Mouse (Mus musculus) kidney, embryonic 16.5 days (tissue): ENCODE measurements around the gene Cpsf6. TPM values are rescaled to one million over a fixed set of nuclear protein-coding genes. Genes with fewer than 3 reads are reported as not detected.

Experiments
- ATAC-seq: fragments of 200-750 bp; cut with Nextera tagmentation; 2 replicates; pipeline ENCODE4 v1.8.0; 2017; ENCODE audit warnings: moderate TSS enrichment; ENCODE audit not compliant: low FRiP score, low TSS enrichment
- H3K27ac ChIP-seq: fragments of 300-500 bp; sonication (generic); 2 replicates; pipeline ENCODE4 v1.5.1; 2014; ENCODE audit warnings: low read length
- H3K27me3 ChIP-seq: fragments of 300-500 bp; sonication (generic); 2 replicates; pipeline ENCODE4 v1.6.1; 2014; ENCODE audit warnings: low read length, control low read depth, mixed read lengths; ENCODE audit not compliant: insufficient read depth
- H3K36me3 ChIP-seq: fragments of 300-500 bp; sonication (generic); 2 replicates; pipeline ENCODE4 v1.6.1; 2014; ENCODE audit warnings: low read length, control low read depth, mixed read lengths; ENCODE audit not compliant: insufficient read depth
- H3K4me1 ChIP-seq: fragments of 300-500 bp; sonication (generic); 2 replicates; pipeline ENCODE4 v1.6.1; 2014; ENCODE audit warnings: low read length, control low read depth, mixed read lengths; ENCODE audit not compliant: insufficient read depth
- H3K4me2 ChIP-seq: fragments of 300-500 bp; sonication (generic); replicated peaks from 2 replicates; pipeline ENCODE4 v1.6.1; 2014; ENCODE audit warnings: low read depth, low read length
- H3K4me3 ChIP-seq: fragments of 300-500 bp; sonication (generic); 2 replicates; pipeline ENCODE4 v1.5.1; 2014; ENCODE audit warnings: mild to moderate bottlenecking, low read length
- H3K9ac ChIP-seq: fragments of 300-500 bp; sonication (generic); replicated peaks from 2 replicates; pipeline ENCODE4 v1.6.1; 2014; ENCODE audit warnings: low read length
- H3K9me3 ChIP-seq: fragments of 300-500 bp; sonication (generic); 2 replicates; pipeline ENCODE4 v1.6.1; 2016; ENCODE audit warnings: low read length, control low read depth
- WGBS: fragments of 180-500 bp; shearing (Covaris S2); extraction: QIAGEN DNeasy Blood & Tissue Kit; methylation state at CpG from one replicate; pipeline ENCODE4 v1.1.7; 2014; 5-methylcytosine and 5-hydroxymethylcytosine counted together
- polyA plus RNA-seq: library from polyadenylated mRNA; unstranded; fragments of >200 nt; fragmentation: Nextera tagmentation; extraction: Ambion mirVana; gene quantifications from 2 replicates; pipeline ENCODE4 v1.2.1, GENCODE M21; 2015

The Cpsf6 gene
- polyA plus RNA-seq, 1 experiment from 2014 or later = 151 TPM

- no peak overlapping the region for H3K4me3 ChIP-seq
- no peaks in the 10 kb centered on the region for H3K27me3 ChIP-seq
- no peaks in the 10 kb centered on the region for H3K9me3 ChIP-seq
- WGBS = 66% methylated on average over 2 of the region's 2 CpGs
- H3K4me2 ChIP-seq = no peak overlapping the region
- ATAC-seq = no peak
- H3K9ac ChIP-seq = no peak overlapping the region
- 0 out of 2 replicates have a peak, but pooled peaks cover 2% of the 10 kb centered on the region for H3K36me3 ChIP-seq
- no peak overlapping the region for H3K27ac ChIP-seq
- H3K4me1 ChIP-seq = no peaks in the 10 kb centered on the region
Measured at GRCm38 (mm10) chr10:117342406-117342805, 37.4 kb downstream of the Cpsf6 start.

- no peak for ATAC-seq
- Histone ChIP-seq H3K9me3 (no peaks in the 10 kb centered on the region), H3K36me3 (no peaks in the 10 kb centered on the region), H3K27me3 (no peaks in the 10 kb centered on the region), H3K9ac (no peak overlapping the region), H3K4me3 (no peak overlapping the region), H3K4me1 (no peaks in the 10 kb centered on the region), H3K27ac (no peak overlapping the region), H3K4me2 (no peak overlapping the region)
- WGBS = 87% methylated on average over 4 of the region's 4 CpGs
Measured at GRCm38 (mm10) chr10:117341029-117341428, 38.8 kb downstream of the Cpsf6 start.

- Histone ChIP-seq H3K36me3 (no peaks in the 10 kb centered on the region), H3K27me3 (no peaks in the 10 kb centered on the region), H3K9ac (no peak overlapping the region), H3K27ac (no peak overlapping the region), H3K4me1 (no peaks in the 10 kb centered on the region), H3K4me2 (no peak overlapping the region), H3K9me3 (no peaks in the 10 kb centered on the region), H3K4me3 (no peak overlapping the region)
- no peak for ATAC-seq
- WGBS = 77% methylated on average over 7 of the region's 7 CpGs
Measured at GRCm38 (mm10) chr10:117339241-117339640, 40.6 kb downstream of the Cpsf6 start.

- H3K9ac ChIP-seq = no peak overlapping the region
- no peak for ATAC-seq
- H3K4me2 ChIP-seq = no peak overlapping the region
- no peak overlapping the region for H3K27ac ChIP-seq
- no peaks in the 10 kb centered on the region for H3K4me1 ChIP-seq
- H3K36me3 ChIP-seq = no peaks in the 10 kb centered on the region
- no peaks in the 10 kb centered on the region for H3K27me3 ChIP-seq
- no peak overlapping the region for H3K4me3 ChIP-seq
- H3K9me3 ChIP-seq = no peaks in the 10 kb centered on the region
Measured at GRCm38 (mm10) chr10:117337946-117338345, 41.9 kb downstream of the Cpsf6 start.

- Histone ChIP-seq H3K27ac (no peak overlapping the region), H3K36me3 (no peaks in the 10 kb centered on the region), H3K27me3 (no peaks in the 10 kb centered on the region), H3K9ac (no peak overlapping the region), H3K4me2 (no peak overlapping the region), H3K9me3 (no peaks in the 10 kb centered on the region), H3K4me3 (no peak overlapping the region), H3K4me1 (no peaks in the 10 kb centered on the region)
- WGBS = 25% methylated on average over 4 of the region's 4 CpGs
- ATAC-seq = peak; percentile 73; the same call in 1 of the 2 replicates
Measured at GRCm38 (mm10) chr10:117335649-117336048, 44.2 kb downstream of the Cpsf6 start.

GRCm38 (mm10) chr10:117330521-117330920 lies 49.3 kb downstream of the Cpsf6 start:
- WGBS = 76% methylated on average over 5 of the region's 5 CpGs

GRCm38 (mm10) chr10:117323782-117324181 lies 56.0 kb downstream of the Cpsf6 start:
- no peaks in the 10 kb centered on the region for H3K27me3 ChIP-seq
- no peak overlapping the region for H3K4me3 ChIP-seq
- no peak overlapping the region for H3K9ac ChIP-seq
- WGBS = 80% methylated on average over 7 of the region's 7 CpGs
- no peaks in the 10 kb centered on the region for H3K9me3 ChIP-seq
- no peak overlapping the region for H3K4me2 ChIP-seq
- ATAC-seq = no peak
- H3K4me1 ChIP-seq = no peaks in the 10 kb centered on the region
- no peak overlapping the region for H3K27ac ChIP-seq
- no peaks in the 10 kb centered on the region for H3K36me3 ChIP-seq

More at GRCm38 (mm10) chr10:117330521-117330920, 49.3 kb downstream of the Cpsf6 start:
- no peaks in the 10 kb centered on the region for H3K27me3 ChIP-seq
- no peak overlapping the region for H3K9ac ChIP-seq
- H3K4me2 ChIP-seq = no peak overlapping the region
- H3K4me1 ChIP-seq = no peaks in the 10 kb centered on the region
- ATAC-seq = no peak
- no peaks in the 10 kb centered on the region for H3K36me3 ChIP-seq
- no peaks in the 10 kb centered on the region for H3K9me3 ChIP-seq
- no peak overlapping the region for H3K27ac ChIP-seq
- H3K4me3 ChIP-seq = no peak overlapping the region

GRCm38 (mm10) chr10:117322630-117323029 lies 57.2 kb downstream of the Cpsf6 start:
- no peaks in the 10 kb centered on the region for H3K36me3 ChIP-seq
- H3K4me2 ChIP-seq = no peak overlapping the region
- no peaks in the 10 kb centered on the region for H3K4me1 ChIP-seq
- no peak overlapping the region for H3K4me3 ChIP-seq
- ATAC-seq = no peak
- WGBS = 94% methylated on average over 5 of the region's 5 CpGs
- H3K27me3 ChIP-seq = no peaks in the 10 kb centered on the region
- no peak overlapping the region for H3K9ac ChIP-seq
- no peaks in the 10 kb centered on the region for H3K9me3 ChIP-seq
- H3K27ac ChIP-seq = no peak overlapping the region

GRCm38 (mm10) chr10:117320571-117320981 lies 59.2 kb downstream of the Cpsf6 start:
- Histone ChIP-seq H3K9ac (no peak overlapping the region), H3K4me2 (no peak overlapping the region), H3K27ac (no peak overlapping the region), H3K4me1 (no peaks in the 10 kb centered on the region), H3K36me3 (no peaks in the 10 kb centered on the region), H3K9me3 (no peaks in the 10 kb centered on the region), H3K4me3 (no peak overlapping the region), H3K27me3 (no peaks in the 10 kb centered on the region)
- no peak for ATAC-seq
- 87% methylated on average over 3 of the region's 3 CpGs for WGBS

- Histone ChIP-seq H3K4me2 (no peak overlapping the region), H3K27me3 (no peaks in the 10 kb centered on the region), H3K27ac (no peak overlapping the region), H3K36me3 (no peaks in the 10 kb centered on the region), H3K4me3 (no peak overlapping the region), H3K4me1 (no peaks in the 10 kb centered on the region), H3K9me3 (no peaks in the 10 kb centered on the region), H3K9ac (no peak overlapping the region)
- 83% methylated on average over 11 of the region's 11 CpGs for WGBS
- peak; percentile 39; the same call in 1 of the 2 replicates for ATAC-seq
Measured at GRCm38 (mm10) chr10:117316391-117316790, 63.4 kb downstream of the Cpsf6 start.
